Mouse (Mus musculus) E14TG2a.4 (cell line): ENCODE data around the gene Cmbl.

Experiments
- H3K27me3 ChIP-seq: 2 replicates; pipeline ENCODE4 v1.6.1; 2014; ENCODE audit warnings: low read length, control low read depth; ENCODE audit not compliant: insufficient read depth
- H3K36me3 ChIP-seq: 2 replicates; pipeline ENCODE4 v1.6.1; 2014; ENCODE audit warnings: low read length, control low read depth; ENCODE audit not compliant: insufficient read depth
- H3K4me1 ChIP-seq: replicated peaks from 2 replicates; pipeline ENCODE4 v1.6.1; 2014; ENCODE audit warnings: low read depth, low read length, control low read depth
- H3K4me3 ChIP-seq: replicated peaks from 2 replicates; pipeline ENCODE4 v1.5.1; 2014; ENCODE audit warnings: mild to moderate bottlenecking, low read length
- H3K9me3 ChIP-seq: 2 replicates; pipeline ENCODE4 v1.6.1; 2014; ENCODE audit warnings: low read length, control low read depth
- CTCF ChIP-seq: conservative IDR thresholded peaks from 2 replicates; pipeline ENCODE4 v1.5.1; 2014; ENCODE audit warnings: low read length
- NANOG ChIP-seq: IDR thresholded peaks from 2 replicates; pipeline ENCODE4 v1.6.1; 2014; ENCODE audit warnings: borderline replicate concordance, low read length, mixed read lengths
- POU5F1 ChIP-seq: IDR thresholded peaks from 2 replicates; pipeline ENCODE4 v1.6.1; 2014; ENCODE audit warnings: low read length, borderline replicate concordance

Cmbl gene

GRCm38 (mm10) chr15:31537706-31538105 lies 27.5 kb upstream of the Cmbl start:
- H3K9me3 ChIP-seq = peaks cover 54% of the 10 kb centered on the region
- H3K27me3 ChIP-seq = no peaks in the 10 kb centered on the region
- H3K4me3 ChIP-seq = peak overlapping the region; percentile 14; the same call in 1 of the 2 replicates
- TF ChIP-seq NANOG (no peak), POU5F1 (no peak), CTCF (no peak)
- H3K4me1 ChIP-seq = peaks cover 37% of the 10 kb centered on the region
- peaks cover 13% of the 10 kb centered on the region for H3K36me3 ChIP-seq

GRCm38 (mm10) chr15:31538346-31538745 lies 26.8 kb upstream of the Cmbl start:
- peaks cover 54% of the 10 kb centered on the region for H3K9me3 ChIP-seq
- no peak overlapping the region for H3K4me3 ChIP-seq
- peaks cover 39% of the 10 kb centered on the region for H3K4me1 ChIP-seq
- H3K27me3 ChIP-seq = no peaks in the 10 kb centered on the region
- H3K36me3 ChIP-seq = peaks cover 6% of the 10 kb centered on the region
- no peak for TF ChIP-seq CTCF
- no peak for TF ChIP-seq NANOG
- TF ChIP-seq POU5F1 = no peak

GRCm38 (mm10) chr15:31539643-31540512 lies 25.3 kb upstream of the Cmbl start:
- Histone ChIP-seq H3K4me3 (no peak overlapping the region), H3K27me3 (no peaks in the 10 kb centered on the region), H3K4me1 (peaks cover 51% of the 10 kb centered on the region), H3K9me3 (peaks cover 54% of the 10 kb centered on the region), H3K36me3 (peaks cover 4% of the 10 kb centered on the region; the same call in 1 of the 2 replicates)
- TF ChIP-seq NANOG = no peak
- TF ChIP-seq CTCF = no peak
- no peak for TF ChIP-seq POU5F1

- TF ChIP-seq CTCF (no peak), POU5F1 (no peak), NANOG (no peak)
- H3K36me3 ChIP-seq = peaks cover 4% of the 10 kb centered on the region; the same call in 1 of the 2 replicates
- no peaks in the 10 kb centered on the region for H3K27me3 ChIP-seq
- H3K4me1 ChIP-seq = peaks cover 55% of the 10 kb centered on the region
- no peak overlapping the region for H3K4me3 ChIP-seq
- H3K9me3 ChIP-seq = peaks cover 54% of the 10 kb centered on the region
These were observed 24.7 kb upstream of the Cmbl start for GRCm38 (mm10) chr15:31540513-31540802.

DNA sequence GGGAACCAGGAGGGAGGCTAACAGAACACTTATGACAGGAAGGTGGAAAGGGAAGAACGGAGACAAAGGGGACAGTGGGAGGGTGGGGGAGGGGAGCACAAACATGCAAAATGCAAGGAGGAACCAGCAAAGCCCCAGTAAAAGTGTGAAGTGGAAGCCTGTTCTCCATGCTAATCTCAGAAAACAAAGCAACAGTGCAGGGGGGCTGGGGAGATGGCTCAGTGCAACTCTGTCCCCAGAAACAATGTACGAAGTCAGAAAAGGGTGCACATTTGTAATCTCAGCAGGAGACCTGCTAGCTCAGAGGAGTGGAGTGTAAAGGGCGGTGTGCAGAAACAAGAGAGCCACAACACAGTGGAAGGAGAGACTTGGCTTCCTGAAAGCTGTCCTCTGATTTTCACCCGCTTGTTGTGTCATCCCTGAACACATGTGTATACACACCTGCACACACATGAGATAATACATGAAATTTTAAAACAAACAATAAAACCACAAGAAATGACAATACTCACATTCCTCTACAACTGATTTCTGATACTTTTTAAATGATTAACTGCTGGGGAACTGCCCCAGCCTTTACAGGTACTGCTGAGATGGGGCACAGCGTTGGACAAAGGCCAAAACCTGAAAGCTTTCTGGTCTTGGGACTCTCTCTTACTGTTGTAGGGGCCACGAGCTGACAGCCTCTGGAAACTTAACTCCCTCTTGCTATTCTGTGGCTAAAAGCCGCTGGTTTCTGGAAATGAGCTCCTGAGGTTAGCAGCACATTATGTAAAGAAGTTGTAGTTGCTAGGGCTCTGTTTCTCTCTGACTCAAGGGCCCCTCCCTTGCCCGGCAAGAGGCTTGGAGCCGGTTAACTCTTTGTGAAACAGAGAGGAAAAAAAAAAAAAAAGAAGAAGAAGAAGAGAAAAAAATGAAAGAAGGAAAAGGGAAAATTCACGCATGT lies 22.9 kb upstream of the Cmbl start:
- Histone ChIP-seq H3K36me3 (peaks cover 4% of the 10 kb centered on the region; the same call in 1 of the 2 replicates), H3K9me3 (peaks cover 39% of the 10 kb centered on the region), H3K4me3 (peak overlapping the region; percentile 53), H3K4me1 (peaks cover 52% of the 10 kb centered on the region), H3K27me3 (no peaks in the 10 kb centered on the region)
- TF ChIP-seq POU5F1 (no peak), NANOG (no peak), CTCF (no peak)

- H3K36me3 ChIP-seq = no peaks in the 10 kb centered on the region
- H3K9me3 ChIP-seq = peaks cover 30% of the 10 kb centered on the region
- peaks cover 62% of the 10 kb centered on the region for H3K4me1 ChIP-seq
- H3K4me3 ChIP-seq = no peak overlapping the region
- H3K27me3 ChIP-seq = no peaks in the 10 kb centered on the region
- TF ChIP-seq POU5F1 (no peak), NANOG (no peak), CTCF (no peak)
These were observed 21.9 kb upstream of the Cmbl start for GRCm38 (mm10) chr15:31543246-31543645.

DNA sequence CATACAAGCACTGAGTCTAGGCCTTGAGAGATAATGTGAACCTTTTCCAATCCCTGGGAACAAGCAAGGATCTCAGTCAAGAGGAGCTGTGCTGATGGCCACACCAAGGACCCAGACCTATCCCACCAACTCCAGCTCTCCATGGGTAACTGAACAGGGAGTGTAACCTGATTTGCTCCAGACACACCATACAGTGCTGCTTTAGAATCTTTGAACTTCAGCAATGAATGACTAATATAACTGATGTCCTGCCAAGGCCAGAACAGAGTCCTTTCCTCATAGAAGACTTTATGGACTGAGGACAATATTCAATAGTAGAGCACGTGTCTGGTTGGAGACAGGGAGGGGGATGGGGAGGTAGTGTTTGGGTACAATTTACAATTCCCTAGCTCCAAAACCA lies 20.1 kb upstream of the Cmbl start:
- TF ChIP-seq NANOG (no peak), POU5F1 (no peak), CTCF (no peak)
- Histone ChIP-seq H3K4me3 (no peak overlapping the region), H3K4me1 (peaks cover 74% of the 10 kb centered on the region), H3K9me3 (peaks cover 12% of the 10 kb centered on the region), H3K36me3 (no peaks in the 10 kb centered on the region), H3K27me3 (no peaks in the 10 kb centered on the region)

DNA sequence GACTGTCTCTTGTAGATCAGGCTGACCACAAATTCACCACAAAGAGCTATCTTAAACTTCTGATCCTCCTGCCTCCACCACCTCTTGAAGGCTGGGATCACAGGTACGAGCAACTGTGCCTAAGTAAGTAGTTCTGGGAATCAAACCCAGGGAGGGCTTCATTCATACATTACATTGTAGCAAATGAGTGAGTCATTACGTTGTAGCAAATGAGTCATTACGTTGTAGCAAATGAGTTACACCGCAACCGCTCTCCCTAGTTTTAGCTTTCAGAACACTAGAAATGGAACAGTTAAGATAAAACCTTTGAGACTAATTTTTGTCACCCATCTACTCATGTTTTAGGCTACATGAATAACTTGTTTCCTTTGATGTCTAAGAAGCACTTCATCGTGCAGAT lies 18.9 kb upstream of the Cmbl start:
- no peak for TF ChIP-seq NANOG
- no peak for TF ChIP-seq POU5F1
- TF ChIP-seq CTCF = no peak
- Histone ChIP-seq H3K4me3 (no peak overlapping the region), H3K4me1 (peaks cover 68% of the 10 kb centered on the region), H3K9me3 (no peaks in the 10 kb centered on the region), H3K27me3 (no peaks in the 10 kb centered on the region), H3K36me3 (no peaks in the 10 kb centered on the region)
